Mouse (Mus musculus): ENCODE measurements at regions not wholly inside any gene's neighbourhood (a gene's known extent, or its start where the extent isn't known, plus 50 kb on each side); places are given as distances from the start of the nearest gene placed in this dataset.

- TF ChIP-seq CTCF (IDR thresholded peaks at IDR 0.05; ENCODE audit: insufficient read depth, low read depth, low read length) (no peak), POLR2A (IDR thresholded peaks at IDR 0.05; ENCODE audit: insufficient read depth, low read depth, low read length) (no peak)
Measured at GRCm38 (mm10) chr15:87045971-87046370, 498.1 kb upstream of the Fam19a5 start.
